Mouse (Mus musculus) stomach, embryonic 16.5 days (tissue): ENCODE data around the gene Gm4894. TPM values are rescaled to one million over a fixed set of nuclear protein-coding genes. Genes with fewer than 3 reads are reported as not detected.

Experiments
- polyA plus RNA-seq: library from polyadenylated mRNA; unstranded; fragments of >200 nt; fragmentation: Nextera tagmentation; extraction: Ambion mirVana; gene quantifications from 2 replicates; pipeline ENCODE4 v1.2.1, GENCODE M21; 2015

Gm4894 gene
- polyA plus RNA-seq, 1 experiment from 2014 or later, result not detected

Other genes starting within 250 kb of the Gm4894 start
- gene Zw10, start 194.9 kb upstream of the Gm4894 start, polyA plus RNA-seq, result 34.9 and 35.9 TPM in 2 replicates
- 4.5 and 4.8 TPM in 2 replicates for gene Tmprss5, start 169.3 kb upstream of the Gm4894 start, polyA plus RNA-seq
- 0.06 TPM in 1 of 2 replicates, not detected in the other for gene Drd2, start 90.1 kb downstream of the Gm4894 start, polyA plus RNA-seq
- gene Ankk1, start 176.5 kb downstream of the Gm4894 start, polyA plus RNA-seq, result 3.4 and 4.4 TPM in 2 replicates
- gene Ttc12, start 235.7 kb downstream of the Gm4894 start, polyA plus RNA-seq, result 1.4 TPM in 2 replicates